Mouse (Mus musculus) spleen, adult 10 weeks (tissue): ENCODE data around the gene Larp6. TPM values are rescaled to one million over a fixed set of nuclear protein-coding genes. Genes with fewer than 3 reads are reported as not detected.

Experiments
- polyA plus RNA-seq: library from polyadenylated mRNA; stranded (reverse); fragments of 350-450 nt; fragmentation: Illumina TruSeq; extraction: RNeasy Lipid Tissue Mini Kit (QIAGEN cat#74804); gene quantifications from one replicate; pipeline ENCODE4 v1.2.3, GENCODE M21; 2015; ENCODE audit warnings: low replicate concordance; ENCODE audit not compliant: insufficient read depth

Gene Larp6
- polyA plus RNA-seq = 1.3 TPM

DNA sequence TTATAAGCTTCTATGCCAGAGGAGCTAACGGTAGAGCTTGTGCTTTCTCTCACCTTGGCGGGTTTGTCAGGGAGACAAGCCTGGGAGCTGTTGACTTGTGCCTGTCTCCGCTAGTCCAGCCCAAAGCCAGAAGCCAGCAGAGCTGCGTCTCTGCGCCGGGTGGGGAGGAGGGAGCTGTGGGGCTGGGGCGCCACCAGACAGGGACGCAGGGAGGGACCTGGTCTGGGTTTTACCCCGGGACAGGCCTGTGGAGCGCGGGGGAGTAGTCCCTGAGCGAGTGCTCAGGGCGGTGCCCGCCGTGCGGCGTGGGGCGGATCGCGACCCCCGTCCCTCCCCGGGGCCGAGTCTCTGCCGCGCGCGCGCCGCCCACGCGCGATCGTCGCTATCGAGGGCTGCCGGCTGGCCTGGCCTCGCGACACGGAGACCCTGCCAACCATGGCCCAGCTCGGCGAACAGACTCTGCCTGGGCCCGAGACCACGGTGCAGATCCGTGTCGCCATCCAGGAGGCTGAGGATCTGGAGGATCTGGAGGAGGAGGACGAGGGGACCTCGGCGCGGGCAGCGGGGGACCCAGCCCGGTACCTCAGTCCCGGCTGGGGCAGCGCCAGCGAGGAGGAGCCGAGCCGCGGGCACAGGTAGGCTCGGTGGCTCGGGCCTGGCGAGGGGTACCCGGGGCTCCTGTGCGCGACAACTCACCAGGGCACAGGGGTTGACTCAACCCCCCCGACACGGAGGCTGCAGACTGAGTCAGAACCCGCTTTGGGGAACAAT lies at the start of gene Larp6:
Gene Larp6 (plus strand): TSS at position 219 of the 771 bp plus-strand sequence.

DNA sequence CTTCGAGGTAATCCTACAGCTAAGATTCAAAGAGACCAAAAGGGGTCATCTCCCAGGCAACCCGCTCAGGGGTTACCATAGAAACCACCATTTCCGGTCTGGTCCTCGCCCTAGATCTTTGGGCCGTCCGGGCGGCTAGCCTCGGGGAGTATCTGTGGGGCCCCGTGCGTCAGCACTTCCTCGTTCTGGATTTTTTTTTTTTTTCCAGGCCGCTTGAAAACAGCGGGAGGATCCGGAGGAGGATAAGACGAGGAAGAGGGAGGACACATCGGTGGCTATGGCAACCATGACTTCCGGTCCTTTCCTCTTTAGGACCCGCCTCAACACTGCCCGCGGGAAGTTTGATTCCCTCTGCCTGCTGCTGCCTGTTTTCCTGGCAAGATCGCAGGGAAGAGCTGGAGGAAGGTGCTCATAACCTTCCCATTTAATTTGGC lies 24.9 kb upstream of the Larp6 start, which contains the start of gene Lrrc49:
Gene Lrrc49 (minus strand): TSS at position 268 of the 434 bp plus-strand sequence.

Other genes starting within 250 kb of the Larp6 start
- 0.69 TPM for gene Thsd4, start 190.9 kb upstream of the Larp6 start, polyA plus RNA-seq
- gene Lrrc49, start 24.8 kb upstream of the Larp6 start, polyA plus RNA-seq = 3.0 TPM
- gene Uaca, start 81.6 kb downstream of the Larp6 start, polyA plus RNA-seq = 2.7 TPM